Mouse (Mus musculus): ENCODE measurements around the gene Hnf4a. TPM values are rescaled to one million over a fixed set of nuclear protein-coding genes. Genes with fewer than 3 reads are reported as not detected.

Hnf4a gene
- total RNA-seq, 2 experiments from 2014 or later, result not detected

GRCm38 (mm10) chr2:163491351-163491750, 15.3 kb upstream of the Hnf4a start:
- no peak for DNase-seq

- no peak for DNase-seq
Measured at GRCm38 (mm10) chr2:163492018-163492417, 14.6 kb upstream of the Hnf4a start, which contains the start of gene R3hdml. TSS of gene R3hdml (plus strand) at chr2:163492318.

GRCm38 (mm10) chr2:163493031-163493430, 13.6 kb upstream of the Hnf4a start:
- no peak for DNase-seq

- DNase-seq, result no peak
Measured at GRCm38 (mm10) chr2:163493976-163494375, 12.6 kb upstream of the Hnf4a start.

- no peak for DNase-seq
Measured at GRCm38 (mm10) chr2:163494456-163494855, 12.2 kb upstream of the Hnf4a start.

GRCm38 (mm10) chr2:163502219-163502618, 4.4 kb upstream of the Hnf4a start:
- DNase-seq, result no peak

- DNase-seq, result no peak
Measured at GRCm38 (mm10) chr2:163503191-163503590, 3.4 kb upstream of the Hnf4a start.

GRCm38 (mm10) chr2:163525761-163526243, 19.2 kb downstream of the Hnf4a start:
- DNase-seq, result no peak

- DNase-seq, result no peak
Measured at GRCm38 (mm10) chr2:163527497-163527896, 20.9 kb downstream of the Hnf4a start.

GRCm38 (mm10) chr2:163530418-163530817, 23.8 kb downstream of the Hnf4a start:
- no peak for DNase-seq

GRCm38 (mm10) chr2:163531917-163532316, 25.3 kb downstream of the Hnf4a start:
- peak; percentile 43 for DNase-seq

- DNase-seq, result no peak
Measured at GRCm38 (mm10) chr2:163533226-163533625, 26.6 kb downstream of the Hnf4a start.

- peak; percentile 75 for DNase-seq
Measured at GRCm38 (mm10) chr2:163534958-163535524, 28.4 kb downstream of the Hnf4a start.

GRCm38 (mm10) chr2:163537443-163537842, 30.8 kb downstream of the Hnf4a start:
- no peak for DNase-seq

- no peak for DNase-seq
Measured at GRCm38 (mm10) chr2:163538410-163538809, 31.8 kb downstream of the Hnf4a start.

- no peak for DNase-seq
Measured at GRCm38 (mm10) chr2:163539321-163540040, 32.9 kb downstream of the Hnf4a start.

GRCm38 (mm10) chr2:163540231-163541117, 33.9 kb downstream of the Hnf4a start:
- no peak for DNase-seq

- DNase-seq, result no peak
Measured at GRCm38 (mm10) chr2:163541568-163542182, 35.1 kb downstream of the Hnf4a start.

- DNase-seq, result no peak
Measured at GRCm38 (mm10) chr2:163542674-163543073, 36.1 kb downstream of the Hnf4a start.

GRCm38 (mm10) chr2:163546623-163547318, 40.2 kb downstream of the Hnf4a start:
- DNase-seq, result no peak

GRCm38 (mm10) chr2:163548822-163549221, 42.2 kb downstream of the Hnf4a start:
- DNase-seq, result no peak

- no peak for DNase-seq
Measured at GRCm38 (mm10) chr2:163549786-163550185, 43.2 kb downstream of the Hnf4a start.

Data from gastrocnemius, postnatal 25 days (tissue).